Mouse (Mus musculus): ENCODE results near the gene Retreg1. TPM values are rescaled to one million over a fixed set of nuclear protein-coding genes. Genes with fewer than 3 reads are reported as not detected.

Retreg1 gene
- 90.8 to 132 TPM (median 114 TPM) in 3 replicates for total RNA-seq (2017)

DNA sequence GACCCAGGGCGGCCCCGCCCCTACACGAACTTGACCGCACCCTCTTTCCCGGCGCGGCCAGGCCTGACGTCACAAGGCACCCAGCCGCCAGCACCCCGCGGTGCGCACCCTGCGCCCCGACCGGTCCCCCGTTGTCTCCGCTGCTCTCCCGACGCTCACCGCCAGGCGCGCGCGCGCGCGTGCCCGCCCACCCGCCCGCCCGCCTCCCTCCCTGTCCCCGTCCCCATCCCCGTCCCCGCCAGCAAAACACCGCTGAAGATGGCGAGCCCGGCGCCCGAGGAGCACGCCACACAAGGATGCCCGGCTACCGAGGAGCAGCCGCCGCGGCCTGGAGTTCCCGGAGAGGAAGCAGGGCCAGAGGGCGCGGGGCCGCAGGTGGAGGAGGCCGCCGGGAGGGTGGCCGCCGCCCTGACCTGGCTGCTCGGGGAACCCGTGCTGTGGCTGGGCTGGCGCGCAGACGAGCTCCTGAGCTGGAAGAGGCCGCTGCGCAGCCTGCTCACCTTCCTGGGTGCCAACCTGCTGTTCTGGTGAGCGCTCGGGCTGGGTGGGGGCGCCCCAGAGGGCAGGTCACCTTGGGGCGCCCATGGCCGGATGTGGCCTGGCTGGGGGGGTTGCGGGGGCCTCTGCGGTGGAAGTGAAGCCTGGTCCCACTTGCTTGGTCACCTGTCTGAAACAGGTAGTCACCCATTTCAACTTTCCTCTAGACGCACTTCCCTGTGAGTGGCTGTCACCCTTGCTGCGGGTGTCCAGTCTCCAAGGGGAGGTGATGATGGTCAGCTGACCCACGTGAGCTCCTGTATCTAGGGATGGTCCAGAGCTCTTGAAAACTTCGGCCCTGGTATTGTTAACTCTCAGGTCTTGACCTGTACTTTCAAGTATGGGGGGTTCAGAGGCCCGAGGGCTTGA lies at the start of gene Retreg1:
Gene Retreg1, plus strand, starts transcription at position 95 of the 906 bp plus-strand sequence.
- ATAC-seq (replicated peaks; ENCODE audit: insufficient number of reproducible peaks, low FRiP score, low TSS enrichment, poor library complexity, severe bottlenecking): peak; percentile 90

DNA sequence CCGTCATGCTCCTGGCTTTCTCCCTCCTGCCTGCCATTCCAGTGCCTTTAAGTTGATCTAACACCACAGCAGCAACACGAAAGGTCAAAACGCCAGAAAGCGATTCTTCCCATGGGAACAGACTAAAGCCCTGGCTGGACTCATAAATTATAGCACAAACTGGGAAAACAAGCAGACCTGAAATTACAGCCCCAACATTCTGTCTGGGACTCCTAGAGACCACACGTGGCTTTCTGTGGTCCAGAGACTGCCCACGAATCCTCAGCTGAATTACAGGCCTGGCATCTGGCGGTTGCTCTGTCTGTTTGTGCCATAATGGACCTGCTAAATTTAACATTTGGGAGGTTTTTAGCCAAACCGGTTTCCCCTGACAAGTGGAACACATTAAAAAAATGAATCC lies 48.9 kb upstream of the Retreg1 start:
- no peak for ATAC-seq (replicated peaks; ENCODE audit: insufficient number of reproducible peaks, low FRiP score, low TSS enrichment, poor library complexity, severe bottlenecking)

DNA sequence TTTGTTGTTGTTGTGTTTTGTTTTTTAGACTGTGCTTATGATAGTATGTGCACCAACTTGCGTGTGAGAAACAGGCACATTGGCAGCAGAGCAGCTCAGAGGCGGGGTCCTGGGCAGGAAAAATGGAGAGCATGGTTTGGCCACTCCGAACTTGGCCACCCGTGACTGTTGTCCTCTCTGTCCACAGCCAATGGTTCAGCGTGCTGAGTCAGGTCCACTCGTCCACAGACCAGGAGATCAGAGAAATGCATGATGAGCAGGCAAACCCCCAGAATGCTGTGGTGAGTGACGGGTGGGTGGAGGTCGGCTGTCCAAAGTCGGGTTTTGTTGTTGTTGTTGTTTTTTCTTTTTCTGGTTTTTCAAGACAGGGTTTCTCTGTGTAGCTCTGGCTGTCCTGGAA lies 47.5 kb upstream of the Retreg1 start:
- no peak for ATAC-seq (replicated peaks; ENCODE audit: insufficient number of reproducible peaks, low FRiP score, low TSS enrichment, poor library complexity, severe bottlenecking)

DNA sequence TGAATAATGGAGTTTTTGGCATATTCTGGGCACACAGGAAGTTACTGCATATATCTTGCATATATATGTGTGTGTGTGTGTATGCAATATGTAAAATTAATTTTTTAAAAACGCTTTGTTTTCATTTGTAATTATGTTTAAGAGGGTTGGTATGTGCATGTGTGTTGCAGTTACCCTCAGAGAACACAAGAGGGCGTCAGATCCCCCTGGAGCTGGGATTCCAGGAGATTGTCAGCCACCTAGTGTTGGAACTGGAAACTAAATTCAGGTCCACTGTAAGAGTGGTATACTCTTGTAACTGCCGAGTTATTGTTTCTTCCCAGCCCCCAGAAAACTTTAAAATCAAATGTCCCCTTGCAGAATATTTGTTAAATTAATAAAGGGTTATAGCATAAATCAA lies 46.6 kb upstream of the Retreg1 start:
- ATAC-seq (replicated peaks; ENCODE audit: insufficient number of reproducible peaks, low FRiP score, low TSS enrichment, poor library complexity, severe bottlenecking): no peak

DNA sequence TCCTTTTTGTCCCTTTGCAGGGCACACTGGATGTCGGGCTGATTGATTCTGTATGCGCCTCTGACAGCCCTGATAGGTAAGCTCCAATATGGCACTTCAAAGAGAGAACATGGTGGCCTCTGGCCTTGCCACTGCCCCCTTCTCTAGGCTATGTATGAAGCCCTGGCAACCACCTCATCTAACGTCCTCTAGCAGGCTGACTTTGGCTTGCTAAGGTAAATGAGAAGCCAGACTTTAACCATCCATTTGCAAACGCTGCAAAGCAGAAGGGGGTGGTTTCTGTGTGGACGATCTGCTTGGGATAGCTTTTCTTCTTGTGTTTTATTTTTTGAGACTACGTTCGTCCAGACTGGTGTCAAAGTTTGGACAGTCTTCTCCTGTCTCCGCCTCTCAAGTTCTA lies 45.8 kb upstream of the Retreg1 start:
- ATAC-seq (replicated peaks; ENCODE audit: insufficient number of reproducible peaks, low FRiP score, low TSS enrichment, poor library complexity, severe bottlenecking): no peak

GRCm38 (mm10) chr15:25797888-25798287 lies 45.1 kb upstream of the Retreg1 start:
- ATAC-seq (replicated peaks; ENCODE audit: insufficient number of reproducible peaks, low FRiP score, low TSS enrichment, poor library complexity, severe bottlenecking): no peak

GRCm38 (mm10) chr15:25801726-25802125 lies 41.3 kb upstream of the Retreg1 start:
- no peak for ATAC-seq (replicated peaks; ENCODE audit: insufficient number of reproducible peaks, low FRiP score, low TSS enrichment, poor library complexity, severe bottlenecking)

GRCm38 (mm10) chr15:25802194-25802593 lies 40.8 kb upstream of the Retreg1 start:
- no peak for ATAC-seq (replicated peaks; ENCODE audit: insufficient number of reproducible peaks, low FRiP score, low TSS enrichment, poor library complexity, severe bottlenecking)

DNA sequence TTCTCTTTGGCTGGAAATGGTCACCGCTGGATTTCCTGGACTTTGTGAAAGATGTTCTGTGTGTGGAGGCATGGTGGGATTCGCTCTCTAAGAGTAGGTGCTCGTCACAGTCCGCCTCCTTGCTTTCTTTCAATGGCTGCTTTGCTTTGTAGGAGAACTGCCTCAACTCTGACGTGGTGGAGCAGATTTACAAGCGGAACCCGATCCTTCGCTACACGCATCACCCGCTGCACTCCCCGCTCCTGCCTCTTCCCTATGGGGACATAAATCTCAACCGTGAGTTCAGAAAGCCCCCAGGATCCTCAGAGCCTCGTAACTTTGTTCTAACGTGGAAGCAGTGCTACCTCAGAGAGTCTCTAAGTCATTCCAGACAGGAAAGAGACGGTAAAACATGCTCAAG lies 39.9 kb upstream of the Retreg1 start:
- no peak for ATAC-seq (replicated peaks; ENCODE audit: insufficient number of reproducible peaks, low FRiP score, low TSS enrichment, poor library complexity, severe bottlenecking)

- peak; percentile 65 for ATAC-seq (replicated peaks; ENCODE audit: insufficient number of reproducible peaks, low FRiP score, low TSS enrichment, poor library complexity, severe bottlenecking)
Measured at GRCm38 (mm10) chr15:25805336-25806110, 37.5 kb upstream of the Retreg1 start.

GRCm38 (mm10) chr15:25806363-25806762 lies 36.6 kb upstream of the Retreg1 start:
- ATAC-seq (replicated peaks; ENCODE audit: insufficient number of reproducible peaks, low FRiP score, low TSS enrichment, poor library complexity, severe bottlenecking): no peak

GRCm38 (mm10) chr15:25806878-25807277 lies 36.1 kb upstream of the Retreg1 start:
- ATAC-seq (replicated peaks; ENCODE audit: insufficient number of reproducible peaks, low FRiP score, low TSS enrichment, poor library complexity, severe bottlenecking): no peak

DNA sequence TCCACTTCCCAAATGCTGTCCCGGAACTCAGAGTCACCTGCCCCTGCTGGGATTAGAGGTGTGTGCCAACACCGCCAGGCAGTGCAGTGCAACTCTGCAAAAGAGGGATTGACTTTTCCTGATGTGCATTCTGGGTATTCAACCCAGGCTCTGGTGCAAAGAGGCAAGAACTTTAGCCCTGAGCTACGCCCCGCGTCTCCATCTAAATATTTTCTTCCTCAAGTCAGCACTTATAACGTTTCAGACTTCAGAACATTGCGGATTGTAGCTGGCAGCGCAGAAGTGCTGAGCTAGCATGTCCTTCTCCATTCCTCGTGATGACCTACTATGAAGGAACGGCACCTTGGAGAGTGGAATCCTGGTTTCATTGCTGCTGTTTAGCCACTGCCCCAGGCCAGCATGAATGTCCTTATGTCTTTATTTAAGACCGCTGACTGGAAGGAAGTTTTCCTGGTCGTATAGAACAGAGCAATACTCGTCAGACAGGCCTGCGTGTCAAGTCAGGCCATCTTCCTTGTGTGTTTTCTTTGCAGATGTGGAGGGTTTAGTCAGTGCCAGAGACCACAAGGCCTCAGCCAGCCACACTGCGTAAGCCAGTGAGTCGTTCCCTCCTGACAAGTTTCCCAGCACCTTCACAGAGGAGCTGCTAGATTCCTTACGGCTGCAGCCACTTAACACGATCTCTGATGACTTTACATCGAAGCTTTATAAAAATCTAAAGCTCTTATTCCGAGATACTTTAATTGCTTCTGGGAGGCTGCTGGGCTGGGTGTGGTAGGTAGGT lies 34.1 kb upstream of the Retreg1 start:
- ATAC-seq (replicated peaks; ENCODE audit: insufficient number of reproducible peaks, low FRiP score, low TSS enrichment, poor library complexity, severe bottlenecking): no peak

GRCm38 (mm10) chr15:25809669-25810068 lies 33.3 kb upstream of the Retreg1 start:
- ATAC-seq (replicated peaks; ENCODE audit: insufficient number of reproducible peaks, low FRiP score, low TSS enrichment, poor library complexity, severe bottlenecking): no peak

DNA sequence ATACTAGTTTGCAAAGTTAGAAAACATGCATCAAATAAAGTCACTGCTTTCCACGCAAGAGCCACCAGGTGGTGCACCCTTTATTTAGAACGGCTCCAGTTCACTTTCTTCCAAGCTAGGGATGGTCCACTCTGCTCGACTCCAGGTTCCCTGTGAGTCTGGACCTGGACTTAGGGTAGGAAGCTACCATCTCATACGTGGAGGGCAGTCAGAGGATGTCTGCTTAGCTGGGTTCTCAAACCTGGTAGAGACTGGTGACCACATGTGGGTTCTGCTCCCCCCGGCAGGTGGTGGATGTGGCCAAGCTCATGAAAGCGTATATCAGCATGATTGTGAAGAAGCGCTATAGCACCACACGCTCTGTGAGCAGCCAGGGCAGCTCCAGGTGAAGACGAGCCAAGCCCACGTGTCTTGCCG lies 31.1 kb upstream of the Retreg1 start:
- ATAC-seq (replicated peaks; ENCODE audit: insufficient number of reproducible peaks, low FRiP score, low TSS enrichment, poor library complexity, severe bottlenecking): peak; percentile 65

GRCm38 (mm10) chr15:25812479-25812878 lies 30.5 kb upstream of the Retreg1 start:
- ATAC-seq (replicated peaks; ENCODE audit: insufficient number of reproducible peaks, low FRiP score, low TSS enrichment, poor library complexity, severe bottlenecking): no peak

- ATAC-seq (replicated peaks; ENCODE audit: insufficient number of reproducible peaks, low FRiP score, low TSS enrichment, poor library complexity, severe bottlenecking): no peak
Measured at GRCm38 (mm10) chr15:25814535-25814934, 28.4 kb upstream of the Retreg1 start.

- no peak for ATAC-seq (replicated peaks; ENCODE audit: insufficient number of reproducible peaks, low FRiP score, low TSS enrichment, poor library complexity, severe bottlenecking)
Measured at GRCm38 (mm10) chr15:25817191-25817590, 25.8 kb upstream of the Retreg1 start.

DNA sequence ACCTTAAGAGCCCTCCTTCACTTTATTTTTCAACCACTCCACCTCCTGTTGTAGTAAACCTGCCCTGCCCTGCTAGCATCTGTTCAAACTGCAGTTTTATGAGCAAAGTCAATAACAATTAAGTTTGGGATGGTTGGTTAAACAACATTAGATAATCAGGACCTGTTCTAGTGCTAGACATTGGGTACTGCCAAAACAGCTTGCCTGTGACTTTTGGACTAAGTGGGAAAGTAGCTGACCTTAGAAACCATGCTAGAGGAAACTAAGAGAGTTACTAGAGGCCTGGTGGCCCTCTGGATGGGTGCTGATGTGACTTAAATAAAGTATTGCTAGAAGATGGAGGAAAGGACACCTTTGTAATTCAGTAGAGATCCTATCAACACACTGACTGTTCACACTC lies 21.0 kb upstream of the Retreg1 start:
- ATAC-seq (replicated peaks; ENCODE audit: insufficient number of reproducible peaks, low FRiP score, low TSS enrichment, poor library complexity, severe bottlenecking): no peak

Data from monocyte, adult 5-6 weeks (primary cell).